Mouse (Mus musculus): ENCODE data around the gene Pth2r.

- TF ChIP-seq CTCF (IDR thresholded peaks at IDR 0.05; ENCODE audit: control insufficient read depth, insufficient read depth, insufficient read length), result no peak
- no peak for TF ChIP-seq MAX (IDR thresholded peaks at IDR 0.05)
- TF ChIP-seq MYOG (IDR thresholded peaks at IDR 0.05; ENCODE audit: control insufficient read depth, extremely low read depth, insufficient read length), result no peak
- TF ChIP-seq CEBPB (IDR thresholded peaks at IDR 0.05; ENCODE audit: low read depth), result no peak
- TF ChIP-seq MYOD1 (IDR thresholded peaks at IDR 0.05; ENCODE audit: control insufficient read depth, insufficient read length, low read depth), result no peak
- TF ChIP-seq USF1 (IDR thresholded peaks at IDR 0.05; ENCODE audit: low read depth), result no peak
Measured at GRCm38 (mm10) chr1:65315022-65315407, 33.2 kb downstream of the Pth2r start.
